ENCODE assay signal across 16 mouse cellular contexts in genomic region chr12:8447025-8447424, GRCm38 (mm10). TPM values are rescaled to one million over a fixed set of nuclear protein-coding genes. Genes with fewer than 3 reads are reported as not detected.
DNase-seq lines count a peak whose midpoint lies in the region; ATAC-seq and TF ChIP-seq lines count a peak whose summit lies in the region.
"Had no signal": no experiment of that assay in that cellular context is flagged by ENCODE, and none has a peak within 500 bp of the region (broad histone marks: within the 10 kb centered on the region; RNA-seq: fewer than 3 reads in every experiment).

No protein-coding gene starts in this region.

- H3K27me3 ChIP-seq in midbrain, embryonic 10.5 days (ENCODE audit: low read depth, poor library complexity, severe bottlenecking) = peaks cover 55% of the 10 kb centered on the region
- no peaks in the 10 kb centered on the region; the same call in 1 of the 2 replicates for H3K27me3 ChIP-seq in midbrain, postnatal 0 days (ENCODE audit: insufficient read depth, low read length)
- H3K27me3 ChIP-seq in forebrain, embryonic 10.5 days (ENCODE audit: poor library complexity, severe bottlenecking) = peaks cover 25% of the 10 kb centered on the region
- H3K27me3 ChIP-seq: embryonic facial prominence, embryonic 12.5 days; hindbrain, embryonic 15.5 days; neural tube, embryonic 13.5 days had no signal

- peaks cover 44% of the 10 kb centered on the region for H3K4me1 ChIP-seq in midbrain, embryonic 10.5 days
- no peaks in the 10 kb centered on the region for H3K4me1 ChIP-seq in midbrain, postnatal 0 days (ENCODE audit: insufficient read depth, low read length)
- H3K4me1 ChIP-seq in forebrain, embryonic 10.5 days = peaks cover 32% of the 10 kb centered on the region

- WGBS in midbrain, embryonic 10.5 days = 3% methylated on average over 7 of the region's 7 CpGs
- 6% methylated on average over 7 of the region's 7 CpGs for WGBS in midbrain, postnatal 0 days
- 6% methylated on average over 7 of the region's 7 CpGs for WGBS in forebrain, embryonic 10.5 days

- no peaks in the 10 kb centered on the region for H3K9me3 ChIP-seq in midbrain, embryonic 10.5 days (replicated peaks)
- no peaks in the 10 kb centered on the region for H3K9me3 ChIP-seq in midbrain, postnatal 0 days (ENCODE audit: low read length)
- no peaks in the 10 kb centered on the region for H3K9me3 ChIP-seq in forebrain, embryonic 10.5 days
- H3K9me3 ChIP-seq: embryonic facial prominence, embryonic 12.5 days; hindbrain, embryonic 15.5 days; midbrain, embryonic 12.5 days; neural tube, embryonic 13.5 days had no signal

- no peak overlapping the region for H3K9ac ChIP-seq in midbrain, postnatal 0 days (replicated peaks; ENCODE audit: low read length, poor library complexity, severe bottlenecking)
- H3K9ac ChIP-seq: embryonic facial prominence, embryonic 12.5 days; hindbrain, embryonic 15.5 days; midbrain, embryonic 12.5 days; neural tube, embryonic 13.5 days had no signal

- H3K4me2 ChIP-seq in midbrain, postnatal 0 days (ENCODE audit: low read depth, low read length, poor library complexity, severe bottlenecking) = no peak overlapping the region
- H3K4me2 ChIP-seq: embryonic facial prominence, embryonic 12.5 days; hindbrain, embryonic 15.5 days; midbrain, embryonic 12.5 days; neural tube, embryonic 13.5 days had no signal

- ATAC-seq in midbrain, postnatal 0 days (ENCODE audit: low FRiP score) = no peak
- ATAC-seq: intestine, postnatal 0 days had no signal

- no peak for TF ChIP-seq CTCF in midbrain, postnatal 0 days (IDR thresholded peaks at IDR 0.05)

- H3K36me3 ChIP-seq in midbrain, embryonic 10.5 days = no peaks in the 10 kb centered on the region
- no peaks in the 10 kb centered on the region for H3K36me3 ChIP-seq in midbrain, postnatal 0 days (ENCODE audit: insufficient read depth, low read length)
- no peaks in the 10 kb centered on the region for H3K36me3 ChIP-seq in forebrain, embryonic 10.5 days (replicated peaks)
- H3K36me3 ChIP-seq: embryonic facial prominence, embryonic 12.5 days; hindbrain, embryonic 15.5 days; midbrain, embryonic 12.5 days; neural tube, embryonic 13.5 days had no signal

- peak overlapping the region; percentile 7; the same call in 1 of the 2 replicates for H3K27ac ChIP-seq in midbrain, embryonic 10.5 days (replicated peaks)
- no peak overlapping the region for H3K27ac ChIP-seq in midbrain, postnatal 0 days (ENCODE audit: low read depth, low read length)
- H3K27ac ChIP-seq in forebrain, embryonic 10.5 days = no peak overlapping the region
- H3K27ac ChIP-seq: embryonic facial prominence, embryonic 12.5 days; hindbrain, embryonic 15.5 days; midbrain, embryonic 12.5 days; neural tube, embryonic 13.5 days had no signal

- DNase-seq in kidney, adult 11 months = peak; percentile 23
- DNase-seq in kidney, postnatal 25 days = no peak
- peak; percentile 47 for DNase-seq in midbrain, embryonic 10.5 days (ENCODE audit: low spot score)
- no peak for DNase-seq in midbrain, postnatal 0 days (ENCODE audit: low spot score)
- peak; percentile 43 for DNase-seq in mesoderm, embryonic 11.5 days (ENCODE audit: low read depth, low spot score)
- no peak for DNase-seq in frontal cortex, postnatal 36 days (ENCODE audit: low spot score in 2 of 2)
- no peak for DNase-seq in forebrain, embryonic 10.5 days (ENCODE audit: extremely low spot score, low spot score)
- DNase-seq: adrenal gland, postnatal 36 days; cerebellum, adult 9-11 months; lung, postnatal 14 days; right cerebral cortex, postnatal 4 days had no signal

- H3K4me3 ChIP-seq in midbrain, embryonic 10.5 days = no peak overlapping the region
- no peak overlapping the region for H3K4me3 ChIP-seq in midbrain, postnatal 0 days (ENCODE audit: low read depth, low read length)
- no peak overlapping the region for H3K4me3 ChIP-seq in forebrain, embryonic 10.5 days
- H3K4me3 ChIP-seq: embryonic facial prominence, embryonic 12.5 days; hindbrain, embryonic 15.5 days; midbrain, embryonic 12.5 days; neural tube, embryonic 13.5 days had no signal

RNA-seq across cellular contexts. Expression of gene Rhob, which starts 52.8 kb away (rescaled TPM):
- polyA plus RNA-seq in midbrain, embryonic 10.5 days (2016; fragmentation: Nextera tagmentation; extraction: Ambion mirVana) = 30.0 and 30.1 TPM in 2 replicates
- 323 and 329 TPM in 2 replicates for total RNA-seq in midbrain, postnatal 0 days (2014; rRNA removed)
- 74.1 and 75.1 TPM in 2 replicates for polyA plus RNA-seq in midbrain, postnatal 0 days (2015; fragmentation: Nextera tagmentation; extraction: Ambion mirVana)
- 25.2 and 27.1 TPM in 2 replicates for polyA plus RNA-seq in forebrain, embryonic 10.5 days (2016; fragmentation: Nextera tagmentation; extraction: Ambion mirVana)

Comparison
In these comparisons a context has a peak if more than half of its experiments do, and no peak if none do; other contexts are left out.
1. DNase-seq: peak in kidney, adult 11 months (single experiment), midbrain, embryonic 10.5 days (single experiment) and mesoderm, embryonic 11.5 days (single experiment); none in kidney, postnatal 25 days (0 of 2), midbrain, postnatal 0 days (single experiment), frontal cortex, postnatal 36 days (0 of 2) and forebrain, embryonic 10.5 days (single experiment).